Mouse (Mus musculus) yolk sac, embryonic 10.5 days (tissue): ENCODE measurements around the gene Stt3b.
A peak's percentile ranks its signal among the peaks of the same experiment; 100 is the strongest.

Source experiments
- DNase-seq: peaks from one replicate; pipeline ENCODE4 v3.0.0-alpha.2; 2017; ENCODE audit warnings: low spot score

The Stt3b gene

DNA sequence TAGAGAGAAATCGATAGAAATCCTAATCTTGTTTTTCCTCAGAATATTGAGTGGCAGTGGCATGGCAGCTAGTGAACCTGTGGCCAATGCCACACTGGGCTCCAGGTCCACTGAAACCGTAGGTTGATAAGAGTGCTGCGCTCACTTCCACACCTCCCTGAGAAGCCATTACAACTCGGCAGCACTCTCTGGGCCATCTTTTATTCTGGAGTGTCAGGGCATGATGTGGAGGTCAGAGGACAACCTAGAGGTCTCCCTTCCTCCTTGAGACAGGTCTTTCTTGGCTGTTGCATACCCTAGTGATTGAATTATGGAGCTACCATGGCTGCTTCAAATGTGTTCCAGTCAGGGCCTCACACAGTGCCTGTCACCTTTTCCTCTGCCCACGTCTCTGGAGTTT is 48.3 kb downstream of the Stt3b start:
- DNase-seq, result no peak

DNA sequence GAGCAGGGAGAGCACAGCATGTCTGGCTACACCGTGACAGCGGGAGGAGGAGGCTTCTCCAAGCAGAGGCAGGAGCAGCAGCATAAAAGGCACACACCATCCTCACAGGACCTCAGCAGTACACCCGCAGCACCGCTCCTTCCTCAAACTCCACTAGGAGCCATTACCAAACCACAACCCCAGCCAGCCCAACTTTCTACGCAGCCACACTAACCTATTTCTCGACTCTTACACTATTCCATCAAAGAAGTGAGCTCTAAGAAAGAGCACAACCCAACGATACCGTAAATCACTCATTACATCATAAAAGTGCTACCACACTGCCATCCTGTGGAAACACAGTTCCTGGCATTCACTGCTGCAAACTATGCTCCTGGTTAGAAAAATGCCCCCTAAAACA is 48.8 kb downstream of the Stt3b start:
- DNase-seq, result no peak

DNA sequence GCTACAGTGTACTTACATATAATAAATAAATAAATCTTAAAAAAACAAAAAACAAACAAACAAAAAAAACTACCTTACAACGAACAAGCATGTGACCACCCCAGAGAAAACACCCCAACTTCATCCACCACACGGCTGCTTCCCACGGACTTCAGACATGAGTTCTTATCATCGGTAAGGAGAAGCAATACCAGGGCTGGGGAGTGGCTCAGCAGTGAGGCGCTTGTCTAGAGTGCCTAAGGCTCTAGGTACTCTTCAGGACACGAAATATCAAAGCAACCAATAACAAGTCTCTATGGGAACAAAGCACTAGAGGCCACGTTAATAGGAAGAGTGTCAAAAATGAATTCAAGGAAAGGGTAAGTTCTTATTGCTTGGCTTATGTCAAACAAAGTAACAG is 49.8 kb downstream of the Stt3b start:
- no peak for DNase-seq

DNA sequence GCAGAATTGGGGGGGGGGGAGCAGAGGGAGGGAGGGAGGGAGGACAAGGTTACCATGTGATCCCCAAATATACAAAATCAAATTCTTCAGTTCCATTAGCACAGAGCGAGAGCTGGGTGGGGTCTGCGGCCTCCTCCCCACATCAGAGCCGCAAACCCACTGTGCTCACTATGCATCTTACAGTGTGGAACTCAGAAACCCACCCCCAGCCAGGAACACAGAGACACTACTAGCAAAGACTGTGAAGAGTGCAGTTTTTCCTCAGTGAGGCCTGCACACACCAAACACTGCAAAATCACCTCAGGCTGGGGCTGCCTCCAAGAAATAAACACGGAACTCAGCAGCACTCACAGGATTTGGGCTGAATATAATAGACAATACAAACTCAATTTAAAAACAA is 50.4 kb downstream of the Stt3b start:
- DNase-seq, result no peak

DNA sequence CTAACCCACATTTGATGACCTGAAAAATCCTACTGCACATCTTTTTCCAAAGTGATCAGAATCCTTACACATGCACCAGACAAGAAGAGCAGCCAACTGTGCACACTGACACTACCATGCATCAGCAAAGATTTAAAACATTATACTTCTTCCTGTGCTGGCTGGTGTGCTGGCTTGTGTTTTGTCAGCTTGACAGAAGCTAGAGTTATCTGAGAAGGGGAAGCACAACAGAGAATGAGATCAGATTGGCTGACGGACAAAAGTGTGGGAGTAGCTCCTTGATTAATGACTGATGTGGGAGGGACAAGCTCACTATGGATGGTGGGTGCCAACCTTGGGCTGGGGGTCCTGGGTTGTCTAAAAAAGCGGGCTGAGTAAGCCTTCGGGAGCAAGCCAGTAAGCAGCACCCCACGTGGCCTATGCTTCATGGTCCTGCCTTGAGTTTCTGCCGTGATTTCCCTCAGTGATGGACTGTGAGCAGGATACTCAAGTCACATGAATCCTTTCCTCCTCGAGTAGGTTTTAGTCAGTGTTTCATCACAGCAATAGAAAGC is 52.4 kb downstream of the Stt3b start:
- DNase-seq, result no peak

DNA sequence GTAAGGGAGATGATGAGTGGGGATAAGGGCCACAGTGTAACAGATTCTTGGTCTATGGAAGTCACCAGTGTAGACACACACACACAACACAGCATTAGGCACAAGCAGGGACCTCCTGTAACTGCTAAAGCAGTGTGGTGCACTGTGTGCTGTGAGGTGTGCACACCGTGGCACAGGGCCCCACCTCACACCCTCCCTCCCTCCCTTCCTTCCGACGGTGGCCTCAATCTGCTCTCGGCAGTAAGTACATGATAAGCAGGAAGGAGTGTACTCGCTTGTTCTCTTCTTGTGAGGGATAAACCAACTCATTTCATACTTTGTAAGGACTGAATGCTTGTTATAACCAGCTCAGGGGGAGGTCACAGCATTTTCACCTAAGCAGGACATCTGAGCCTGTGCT is 61.1 kb downstream of the Stt3b start:
- no peak for DNase-seq

DNA sequence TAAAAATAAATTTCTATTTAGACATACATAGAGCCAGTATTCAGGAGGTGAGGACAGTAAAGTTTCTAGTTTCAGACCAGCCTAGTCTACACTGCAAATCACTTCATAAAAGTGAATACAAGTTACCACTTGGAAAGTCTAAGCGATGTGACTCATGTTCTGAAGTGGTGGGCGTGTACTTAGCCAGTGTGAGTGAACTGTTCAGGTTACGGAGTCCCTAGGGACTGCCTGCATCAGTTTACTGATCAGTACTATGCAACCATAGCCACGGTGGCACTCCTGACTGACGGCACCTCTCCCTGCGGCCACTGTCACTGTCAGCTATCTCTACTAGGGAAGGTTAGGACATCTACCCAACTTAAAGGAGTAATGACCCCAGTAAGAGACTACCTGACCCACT is 65.1 kb downstream of the Stt3b start:
- DNase-seq, result no peak

DNA sequence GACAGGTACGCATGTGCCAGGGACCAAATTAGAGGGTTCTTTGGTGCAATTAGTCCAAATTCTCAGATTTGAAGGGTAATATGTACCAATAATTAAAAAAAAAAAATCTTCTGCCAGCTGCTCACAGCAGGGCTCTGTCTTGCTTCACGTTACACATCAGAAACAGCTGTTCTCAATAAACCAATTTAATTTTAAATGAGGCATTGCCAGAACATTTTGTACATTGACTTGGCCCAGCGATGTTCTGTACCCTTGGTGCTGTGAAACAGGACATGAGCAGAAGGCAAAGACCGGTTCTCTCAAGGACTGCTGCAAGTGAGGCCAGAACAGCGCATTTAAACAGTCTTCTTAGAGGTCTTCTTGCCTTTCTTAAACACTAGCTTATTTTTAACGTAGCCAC is 66.6 kb downstream of the Stt3b start:
- DNase-seq, result no peak

DNA sequence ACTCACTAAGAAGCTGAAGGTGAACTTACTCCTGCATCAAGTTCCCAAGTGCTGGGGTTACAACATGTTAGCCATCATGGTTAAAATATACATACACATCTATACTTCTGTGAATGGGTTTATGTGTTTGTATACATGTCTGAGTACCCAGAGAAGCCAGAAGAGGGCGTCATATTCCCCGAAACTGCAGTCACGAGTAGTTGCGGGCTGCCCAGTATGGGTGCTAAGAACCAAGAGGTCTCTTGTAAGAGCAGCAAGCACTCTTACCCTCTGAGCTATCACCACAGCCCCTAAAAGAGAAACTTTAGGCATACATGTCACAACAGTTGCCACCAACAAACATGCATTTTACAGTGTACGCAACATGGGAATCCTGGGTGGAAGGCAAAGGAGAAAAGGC is 70.4 kb downstream of the Stt3b start:
- DNase-seq, result no peak

DNA sequence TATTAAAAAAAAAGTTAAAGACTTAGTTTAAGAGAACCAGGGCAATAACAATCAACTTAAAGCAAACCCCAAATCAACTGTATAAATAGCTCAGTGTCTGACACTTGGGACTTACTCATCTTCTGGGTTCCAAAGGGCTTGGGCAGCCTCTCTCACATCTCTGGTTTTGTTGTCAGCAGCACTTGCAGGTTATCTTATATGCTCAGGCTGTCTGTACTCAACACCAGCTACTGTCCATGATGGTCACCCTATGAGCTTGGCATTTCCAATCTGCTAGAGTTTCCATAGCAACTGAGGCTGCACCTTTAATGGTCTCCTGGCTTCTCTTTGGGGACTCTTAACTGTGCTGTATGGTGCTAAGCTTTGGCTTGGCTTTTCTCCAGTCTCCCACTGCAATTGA is 72.3 kb downstream of the Stt3b start:
- no peak for DNase-seq

DNA sequence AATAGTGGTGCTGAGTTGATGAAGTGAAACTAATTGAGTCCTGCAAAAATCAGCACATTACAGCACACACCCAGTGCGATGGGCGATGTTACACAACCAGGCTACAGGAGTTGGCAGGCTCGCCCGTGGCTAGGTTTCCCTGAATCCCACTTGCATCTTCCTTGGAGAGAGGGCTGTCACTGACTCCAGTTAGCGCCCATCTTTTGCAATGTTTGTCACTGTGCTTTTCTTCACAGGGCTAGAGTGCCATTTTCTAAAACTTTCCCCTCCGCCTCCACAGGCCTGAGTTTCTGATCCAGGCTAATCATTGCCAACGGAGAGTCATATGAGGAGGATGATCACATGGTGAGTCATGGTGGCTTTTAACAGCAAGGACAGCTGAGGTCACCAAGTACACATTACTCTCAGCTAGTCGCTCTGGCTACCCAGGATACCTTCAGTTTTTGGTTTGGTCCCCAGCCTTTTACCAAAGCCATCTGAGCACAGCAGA is 73.8 kb downstream of the Stt3b start:
- peak; percentile 70 for DNase-seq

DNA sequence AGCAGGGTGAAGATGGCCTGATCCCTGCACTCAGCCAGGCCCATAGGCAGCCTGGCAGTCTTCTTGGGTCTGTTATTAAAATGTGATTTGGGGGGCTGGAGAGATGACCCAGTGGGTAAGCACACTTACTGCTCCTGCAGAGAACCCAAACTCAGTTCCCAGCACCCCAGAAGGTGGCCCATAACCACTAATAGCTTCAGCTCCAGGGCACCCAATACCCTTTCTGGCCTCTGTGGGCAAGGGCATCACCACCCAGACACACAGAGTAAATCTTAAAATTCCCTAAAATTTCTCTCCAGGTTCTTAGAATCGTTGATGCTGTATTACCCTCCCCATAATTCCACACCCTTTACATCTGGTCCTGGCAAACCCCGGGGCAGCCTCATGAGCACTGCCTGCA is 75.7 kb downstream of the Stt3b start:
- no peak for DNase-seq

DNA sequence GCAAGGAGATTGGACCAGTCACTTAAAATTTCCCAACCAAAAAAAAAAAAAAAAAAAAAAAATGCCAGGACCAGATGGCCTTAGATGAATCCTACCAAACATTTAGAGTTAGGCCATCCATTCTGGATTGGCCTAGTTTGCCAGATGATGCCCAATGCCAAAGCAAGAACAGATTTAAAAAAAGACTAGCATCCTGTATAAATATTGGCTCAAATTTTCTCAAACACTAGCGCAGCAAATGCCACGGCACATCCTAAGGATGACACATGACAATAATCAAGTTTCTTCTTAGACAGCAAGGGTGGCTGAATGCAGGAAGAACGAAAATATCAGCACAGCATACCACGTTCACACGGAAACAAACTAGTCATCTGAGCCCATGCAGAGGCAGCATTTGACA is 76.5 kb downstream of the Stt3b start:
- no peak for DNase-seq

DNA sequence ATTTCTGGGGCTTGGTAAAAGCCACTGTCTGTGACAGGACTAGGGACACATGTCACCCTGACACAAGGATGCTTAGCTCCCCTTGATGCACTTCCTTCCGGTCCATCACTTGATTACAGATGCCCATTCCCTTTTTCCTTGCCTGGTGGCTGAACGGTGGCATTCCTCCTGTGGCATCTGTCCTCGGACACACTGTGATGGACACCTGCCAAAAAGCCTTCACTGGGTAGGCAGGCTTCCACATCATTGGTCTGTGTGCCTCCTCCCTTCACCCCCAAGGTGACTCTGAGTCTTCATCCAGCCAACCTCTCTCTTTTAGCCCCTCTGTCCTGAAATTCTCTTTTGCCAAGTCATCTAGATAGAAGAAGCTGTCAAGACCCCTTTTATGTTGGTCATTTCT is 78.7 kb downstream of the Stt3b start:
- DNase-seq, result no peak

DNA sequence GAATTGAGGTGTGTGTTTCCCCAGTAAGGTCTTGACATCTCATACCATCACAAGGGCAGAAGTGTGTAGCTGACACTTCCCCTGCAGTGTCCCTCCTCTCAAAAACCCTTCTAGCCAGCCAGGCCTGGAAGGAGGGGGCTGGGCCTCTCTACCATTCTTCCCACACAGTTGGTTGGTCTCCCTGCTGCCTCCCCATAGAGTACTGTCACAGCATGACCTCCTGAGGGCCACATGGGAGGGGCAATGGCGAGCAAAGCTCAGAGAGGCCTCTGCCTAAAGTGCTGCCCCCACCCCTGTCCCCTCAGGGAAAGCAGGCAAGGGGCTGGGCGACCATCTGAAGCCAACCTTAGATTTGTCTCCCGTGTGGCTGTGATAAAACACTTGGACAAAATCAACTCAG is 80.1 kb downstream of the Stt3b start:
- no peak for DNase-seq

DNA sequence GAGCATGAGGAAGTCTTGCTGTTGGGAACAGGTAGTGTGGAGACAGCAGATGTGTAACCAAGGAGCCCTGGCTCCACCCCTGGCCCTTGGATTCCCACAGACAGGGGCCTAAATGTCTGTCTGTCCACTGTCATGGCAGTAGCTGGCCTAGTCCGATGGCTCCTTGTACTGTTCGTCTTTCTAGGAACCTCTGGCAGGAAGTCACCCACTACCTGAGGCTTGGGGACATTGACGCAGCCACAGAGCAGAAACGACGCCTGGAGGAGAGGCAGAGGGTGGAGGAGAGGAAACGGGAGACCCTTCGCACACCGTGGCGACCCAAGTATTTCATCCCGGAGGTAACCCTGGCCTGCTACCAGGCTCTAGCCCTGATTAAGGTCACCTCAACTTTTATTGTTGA is 80.5 kb downstream of the Stt3b start:
- DNase-seq, result no peak

DNA sequence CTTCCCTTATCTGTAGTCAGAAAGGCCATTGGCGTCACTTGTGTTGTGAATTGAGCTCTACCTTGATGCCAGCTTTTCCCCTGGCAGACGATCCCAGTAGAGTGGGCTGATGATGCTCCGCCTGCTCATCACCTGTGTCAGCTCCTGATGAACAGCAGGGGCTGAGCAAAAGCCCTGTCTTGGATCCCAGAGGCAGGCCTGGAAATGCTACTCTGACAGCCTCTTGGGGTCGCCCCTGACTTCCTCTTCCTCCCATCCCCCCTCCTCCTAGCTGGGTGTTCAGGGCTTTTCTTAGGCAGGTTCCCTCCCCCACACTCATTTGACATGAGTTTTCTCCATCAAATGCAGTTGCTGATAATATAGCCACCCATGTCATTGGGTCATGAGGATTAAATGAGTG is 81.1 kb downstream of the Stt3b start:
- no peak for DNase-seq

DNA sequence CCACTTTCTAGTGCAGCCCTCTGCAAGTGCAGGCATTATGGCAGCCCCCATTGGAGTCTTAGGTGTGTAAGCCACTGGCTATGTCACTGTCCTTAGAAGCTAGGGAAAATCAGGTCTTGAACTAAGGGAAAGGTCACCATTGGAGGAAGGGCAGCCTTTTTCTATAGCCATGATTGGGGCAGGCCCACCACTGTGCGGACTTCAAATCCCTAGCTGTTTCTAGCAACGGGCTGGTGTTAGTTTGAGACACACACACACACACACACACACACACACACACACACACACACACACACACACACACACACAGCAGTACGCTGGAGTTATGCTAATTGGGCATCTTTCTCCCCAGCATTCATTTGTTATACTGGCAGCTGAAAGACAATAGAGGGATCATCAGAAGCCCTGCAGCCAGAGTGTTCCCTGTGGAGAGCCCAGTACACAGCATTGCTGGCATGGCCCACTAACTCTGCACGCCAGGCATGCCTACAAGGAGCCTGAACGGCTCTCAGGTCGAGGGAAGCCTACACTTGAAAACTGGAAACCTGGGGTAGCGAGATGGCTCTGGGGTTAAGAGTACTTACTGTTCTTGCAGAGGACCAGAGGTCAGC is 85.4 kb downstream of the Stt3b start:
- no peak for DNase-seq

DNA sequence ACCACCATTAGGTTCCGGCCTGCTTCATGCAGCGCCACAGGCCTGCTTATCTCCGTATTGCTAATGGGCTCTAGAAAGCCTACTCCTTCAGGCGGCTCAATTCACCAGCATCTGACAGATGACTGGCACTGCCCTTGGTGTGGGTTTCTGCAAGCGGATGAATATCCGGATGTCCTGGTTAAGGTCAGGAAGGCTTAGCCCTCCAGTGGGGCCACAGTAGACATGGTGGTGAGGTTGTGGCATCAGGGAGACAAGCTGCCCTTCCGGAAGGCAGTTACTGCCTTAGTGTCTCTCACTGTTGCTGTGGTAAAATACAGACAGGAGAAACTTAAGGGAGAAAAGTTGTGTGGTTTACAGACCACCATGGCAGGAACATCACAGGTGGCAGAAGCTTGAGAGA is 89.0 kb downstream of the Stt3b start:
- DNase-seq, result no peak

DNA sequence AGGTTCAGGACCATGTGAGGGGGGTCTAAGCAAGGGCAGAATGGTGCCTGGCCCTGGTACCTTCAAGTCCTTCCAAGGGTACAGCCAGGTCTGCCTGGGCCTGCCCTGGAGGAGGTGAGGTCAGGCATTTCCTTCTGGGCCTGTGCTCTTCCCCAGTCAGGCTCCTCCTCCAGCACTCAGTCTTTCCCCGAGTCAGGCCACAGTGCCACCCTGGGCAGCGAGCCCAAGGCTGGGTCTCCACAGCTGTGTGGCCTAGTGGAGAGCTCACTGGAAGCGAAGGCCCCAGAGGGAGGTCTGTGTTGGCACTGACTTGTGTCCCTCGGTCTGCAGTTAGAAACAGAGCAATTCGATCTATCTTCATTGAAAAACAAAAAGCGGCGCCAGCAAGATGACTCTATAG is 89.8 kb downstream of the Stt3b start:
- no peak for DNase-seq

DNA sequence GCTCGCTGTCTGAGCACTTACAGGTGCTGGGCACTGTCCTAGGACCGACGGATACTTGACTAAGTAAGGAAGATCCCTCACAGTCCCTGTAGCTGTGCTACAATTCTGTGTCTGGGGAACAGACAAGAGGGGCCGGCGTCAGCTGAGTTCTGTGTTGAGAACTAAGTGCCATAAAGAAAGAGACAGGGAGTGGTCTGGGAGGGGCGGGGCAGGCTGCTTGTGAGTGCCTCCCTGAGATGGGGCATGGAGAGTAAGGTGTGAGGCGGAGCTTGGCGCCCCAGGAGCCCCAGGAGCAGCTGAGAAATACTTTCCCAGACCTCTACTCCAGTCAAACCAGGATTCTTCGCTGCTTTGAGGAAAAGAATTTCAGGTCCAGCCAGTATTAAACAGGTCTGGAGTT is 92.2 kb downstream of the Stt3b start:
- no peak for DNase-seq

DNA sequence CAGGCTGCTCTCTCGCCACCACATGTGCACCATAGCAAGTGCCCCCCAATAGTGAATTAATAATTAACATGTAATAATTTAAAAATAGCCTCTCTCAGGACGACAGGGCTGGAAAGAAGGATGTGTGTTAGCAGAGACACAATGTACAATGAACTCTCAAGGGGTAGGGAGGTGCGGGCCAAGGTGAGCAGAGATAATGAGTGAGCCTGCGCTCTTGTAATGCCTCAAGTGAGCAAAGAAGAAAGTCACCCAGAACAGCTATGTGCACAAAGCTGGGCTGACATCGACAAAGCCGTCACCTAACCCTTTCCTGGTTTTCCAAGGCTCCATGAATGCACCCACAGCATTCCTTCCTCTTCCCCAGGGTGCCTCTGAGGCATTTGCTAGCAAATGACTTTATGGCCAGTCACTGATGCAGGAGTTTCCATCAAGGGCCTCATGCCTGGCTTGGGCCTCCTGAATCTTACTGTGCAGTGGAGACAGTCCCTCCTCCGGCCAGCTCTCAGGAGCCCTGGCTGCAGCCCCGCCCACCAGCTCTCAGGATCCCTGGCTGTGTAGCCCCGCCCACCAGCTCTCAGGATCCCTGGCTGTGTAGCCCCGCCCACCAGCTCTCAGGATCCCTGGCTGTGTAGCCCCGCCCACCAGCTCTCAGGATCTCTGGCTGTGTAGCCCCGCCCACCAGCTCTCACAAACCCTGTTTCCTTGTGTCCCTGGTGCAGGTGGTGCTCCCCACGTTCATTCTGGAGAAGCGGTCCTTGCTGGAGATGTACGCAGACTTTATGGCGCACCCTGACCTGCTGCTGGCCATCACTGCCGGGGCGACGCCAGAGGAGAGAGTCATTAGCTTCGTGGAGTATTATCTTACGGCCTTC is 94.2 kb downstream of the Stt3b start:
- DNase-seq, result peak; percentile 26
